Mouse (Mus musculus): ENCODE measurements at regions not wholly inside any gene's neighbourhood (a gene's known extent, or its start where the extent isn't known, plus 50 kb on each side); places are given as distances from the start of the nearest gene placed in this dataset.

GRCm38 (mm10) chr8:8174286-8174685, 486.8 kb downstream of the Efnb2 start:
- no peak for DNase-seq

- DNase-seq, result no peak
Observed at GRCm38 (mm10) chr8:8168674-8169073, 492.4 kb downstream of the Efnb2 start.

GRCm38 (mm10) chr8:8168250-8168649, 492.8 kb downstream of the Efnb2 start:
- no peak for DNase-seq

GRCm38 (mm10) chr8:8147527-8147926, 513.5 kb downstream of the Efnb2 start:
- DNase-seq, result peak; percentile 1

DNA sequence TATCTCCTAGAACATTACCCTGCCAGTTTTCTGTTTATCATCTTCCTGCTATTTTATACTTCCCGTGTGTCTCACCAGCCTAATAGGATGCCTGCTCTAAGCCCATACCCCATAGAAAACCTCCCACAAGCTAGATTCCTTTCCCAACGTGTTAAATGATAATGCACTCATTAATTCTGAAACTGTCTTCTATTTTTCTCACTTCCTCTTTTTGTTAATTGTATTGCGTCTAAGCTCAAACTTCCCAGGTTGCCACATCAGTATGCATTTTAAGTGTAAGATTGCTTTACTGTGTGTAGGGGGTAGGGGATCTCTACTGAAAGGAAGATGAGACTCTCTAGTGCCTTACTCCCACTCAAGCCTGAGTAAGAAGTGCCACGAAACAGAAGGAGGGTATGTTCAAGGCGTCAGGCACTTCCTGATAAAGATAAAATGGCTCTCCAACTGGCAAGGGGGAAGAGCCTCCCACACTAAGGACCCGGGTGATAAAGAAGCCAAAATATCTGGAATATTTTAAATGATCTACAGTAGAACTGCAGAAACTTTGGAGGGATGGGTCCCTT, 518.0 kb downstream of the Efnb2 start:
- no peak for DNase-seq

DNA sequence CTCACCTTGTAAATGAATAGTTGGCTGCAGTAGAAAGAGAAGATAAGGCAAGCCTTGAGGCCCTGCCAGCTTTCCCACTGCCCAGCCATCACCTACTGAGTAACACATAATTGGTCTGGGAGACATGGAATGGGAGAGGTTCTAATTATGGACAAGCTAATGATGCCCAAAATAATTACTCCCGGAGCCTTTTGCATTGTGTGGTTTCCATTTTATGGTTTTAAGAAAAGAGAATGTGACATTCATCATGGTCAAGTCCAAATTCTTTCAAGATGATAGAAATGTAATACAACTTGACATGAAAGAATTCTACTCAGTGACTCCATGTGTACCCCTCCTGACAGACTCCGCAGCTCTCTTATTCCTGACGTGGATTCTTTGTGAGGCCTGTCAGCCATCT, 518.6 kb downstream of the Efnb2 start:
- no peak for DNase-seq

- DNase-seq, result no peak
Observed at GRCm38 (mm10) chr8:8139720-8140119, 521.3 kb downstream of the Efnb2 start.

GRCm38 (mm10) chr8:8133001-8133785, 527.8 kb downstream of the Efnb2 start:
- DNase-seq, result no peak

DNA sequence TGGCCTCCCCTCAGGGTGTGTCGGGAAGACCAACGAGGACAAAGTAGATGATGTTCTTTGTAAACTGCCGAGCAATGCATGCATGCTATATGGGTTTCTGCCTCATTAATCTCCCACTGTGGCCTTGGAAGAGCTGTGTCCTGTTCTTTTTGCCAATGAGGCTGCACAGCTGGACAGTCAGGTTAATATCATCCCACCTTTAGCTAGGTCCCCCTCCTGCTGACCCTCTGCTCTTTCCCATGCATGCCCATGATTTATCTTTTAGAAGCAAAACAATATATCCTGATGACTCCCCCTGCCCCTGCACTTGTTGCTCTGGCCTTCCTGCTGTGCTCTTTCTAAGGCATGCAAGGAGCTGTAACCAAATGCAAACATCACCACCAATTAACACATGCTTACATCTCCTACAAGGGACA, 529.1 kb downstream of the Efnb2 start:
- no peak for DNase-seq

GRCm38 (mm10) chr8:8130806-8131205, 530.2 kb downstream of the Efnb2 start:
- no peak for DNase-seq

GRCm38 (mm10) chr8:8115595-8116429, 545.2 kb downstream of the Efnb2 start:
- peak; percentile 16 for DNase-seq

DNA sequence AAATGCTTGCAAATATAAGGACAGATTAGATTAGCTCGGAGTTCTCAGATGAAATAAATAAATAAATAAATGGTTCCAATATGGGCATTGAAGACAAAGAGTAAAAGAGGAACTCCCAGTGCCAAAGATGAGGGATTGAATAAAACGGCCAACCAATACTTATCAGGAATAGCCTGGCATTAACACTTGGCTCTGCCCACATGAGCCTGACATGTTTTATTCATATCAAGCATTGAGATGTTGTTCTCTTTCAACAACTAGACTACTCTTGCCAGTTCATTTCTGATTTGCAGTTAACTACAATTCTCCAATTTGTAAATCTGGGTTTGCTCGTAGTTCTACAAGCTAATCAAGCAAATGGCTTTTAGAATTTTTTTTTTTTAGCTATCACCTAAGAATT, 546.4 kb downstream of the Efnb2 start:
- DNase-seq, result no peak

GRCm38 (mm10) chr8:8109785-8110350, 551.2 kb downstream of the Efnb2 start:
- DNase-seq, result no peak

DNA sequence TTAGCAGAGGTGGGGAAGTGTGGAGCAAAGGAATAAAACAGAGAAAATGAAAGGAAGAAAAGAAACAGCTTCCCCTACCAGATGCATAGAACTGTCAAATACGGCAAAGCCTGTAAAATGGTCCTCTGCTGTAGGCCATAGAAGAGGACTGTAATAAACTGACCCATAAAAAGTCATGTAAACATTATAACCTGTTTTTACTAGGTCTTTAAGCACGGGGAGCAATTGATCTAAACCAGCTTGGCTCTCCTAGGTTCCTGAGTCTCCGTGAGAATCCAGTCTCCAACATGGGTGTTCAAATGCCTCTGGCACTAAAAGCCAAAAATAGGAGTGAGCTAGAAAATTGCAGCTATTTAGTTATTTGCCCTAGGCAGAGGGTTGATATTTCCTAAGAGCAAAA, 557.5 kb downstream of the Efnb2 start:
- no peak for DNase-seq

DNA sequence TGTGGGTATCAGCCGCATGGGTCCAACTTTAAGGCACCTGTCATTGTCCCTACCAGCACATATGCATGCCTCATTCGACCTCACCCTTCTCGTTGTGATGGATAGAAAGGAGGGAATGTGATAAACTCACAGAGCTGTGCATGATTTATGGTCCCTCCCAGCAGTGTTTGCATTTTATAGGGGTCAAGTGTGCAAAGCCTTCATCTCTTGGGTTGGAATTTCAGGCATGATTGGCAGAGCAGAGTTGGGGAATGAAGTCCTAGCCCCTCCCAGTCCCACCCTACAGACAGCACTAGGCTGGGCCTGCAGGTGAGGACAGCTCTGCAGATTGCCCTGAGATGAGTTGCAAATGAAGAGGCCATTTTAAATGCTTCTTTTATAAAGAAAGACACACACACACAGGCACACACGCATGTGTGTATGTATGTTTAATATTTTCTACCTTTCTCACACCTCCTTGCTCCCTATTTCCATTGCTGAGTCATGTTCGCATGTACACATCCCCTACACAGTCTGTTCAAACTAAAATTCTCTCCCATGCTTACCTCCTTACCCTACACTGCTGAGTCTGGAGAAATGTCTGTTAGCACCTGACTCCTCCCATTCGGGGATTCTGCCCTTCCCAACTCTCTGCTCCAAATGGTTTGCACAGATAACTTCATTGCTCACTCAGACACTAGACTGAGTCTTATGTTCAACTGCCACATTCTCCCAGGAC, 558.9 kb downstream of the Efnb2 start:
- no peak for DNase-seq

DNA sequence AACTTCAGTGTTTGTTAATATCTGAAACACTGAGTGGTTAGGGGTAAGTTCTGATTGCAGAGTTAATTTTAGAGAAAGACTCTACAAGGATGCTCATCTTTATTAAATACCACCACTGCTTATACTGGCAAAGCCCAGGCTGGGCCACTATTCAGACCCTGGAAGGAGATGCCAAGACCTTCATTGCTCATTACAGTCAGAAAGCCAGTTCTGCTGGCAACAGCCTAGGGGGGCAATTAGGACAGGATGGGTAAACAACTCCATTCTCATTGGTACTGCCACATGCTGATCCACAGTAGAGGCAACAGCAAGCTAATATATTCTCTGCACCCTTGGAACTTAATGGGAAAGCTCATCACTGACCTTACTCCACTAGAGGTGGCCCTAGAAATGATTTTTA, 568.5 kb downstream of the Efnb2 start:
- DNase-seq, result no peak

GRCm38 (mm10) chr8:8084652-8085051, 576.4 kb downstream of the Efnb2 start:
- no peak for DNase-seq

GRCm38 (mm10) chr8:8064074-8064473, 597.0 kb downstream of the Efnb2 start:
- DNase-seq, result no peak

GRCm38 (mm10) chr8:8054224-8054916, 606.7 kb downstream of the Efnb2 start:
- DNase-seq, result no peak

DNA sequence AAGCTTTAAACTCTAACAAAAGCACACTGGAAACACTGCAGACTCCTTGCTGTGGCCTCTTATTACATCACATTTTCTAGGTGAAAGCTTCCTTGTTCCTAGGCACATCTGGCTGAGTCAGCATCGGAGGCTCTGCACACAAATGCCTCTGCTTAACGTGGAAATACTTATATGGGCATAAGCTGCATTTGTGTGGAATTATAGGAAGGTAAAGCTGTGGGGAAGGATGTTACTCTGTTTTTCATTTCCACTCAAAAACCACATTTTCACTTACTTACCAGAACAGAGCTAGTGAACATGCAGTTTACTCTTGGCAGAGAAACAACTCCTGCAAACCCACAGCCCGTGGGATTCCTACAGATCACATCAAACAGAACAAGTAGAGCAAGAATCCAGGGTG, 609.9 kb downstream of the Efnb2 start:
- DNase-seq, result peak; percentile 2

DNA sequence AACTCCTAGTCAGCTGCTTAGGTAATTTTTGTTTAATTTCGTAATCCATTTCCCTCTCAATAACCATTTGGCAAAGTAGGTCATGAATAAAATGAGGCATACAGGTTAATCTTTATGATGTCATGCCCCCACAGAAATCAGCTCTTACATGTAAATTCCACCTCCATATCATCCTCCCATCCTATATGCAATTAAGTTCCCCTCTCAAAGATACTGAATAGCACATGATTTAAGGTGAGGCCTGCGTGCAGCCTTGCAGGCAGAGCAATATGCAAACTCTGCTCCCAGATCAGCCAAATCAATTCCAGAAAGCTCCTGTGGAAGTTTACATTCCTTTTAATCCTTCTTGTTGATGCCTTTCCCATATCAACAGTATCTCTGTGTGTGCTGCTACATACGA, 610.3 kb downstream of the Efnb2 start:
- DNase-seq, result no peak

DNA sequence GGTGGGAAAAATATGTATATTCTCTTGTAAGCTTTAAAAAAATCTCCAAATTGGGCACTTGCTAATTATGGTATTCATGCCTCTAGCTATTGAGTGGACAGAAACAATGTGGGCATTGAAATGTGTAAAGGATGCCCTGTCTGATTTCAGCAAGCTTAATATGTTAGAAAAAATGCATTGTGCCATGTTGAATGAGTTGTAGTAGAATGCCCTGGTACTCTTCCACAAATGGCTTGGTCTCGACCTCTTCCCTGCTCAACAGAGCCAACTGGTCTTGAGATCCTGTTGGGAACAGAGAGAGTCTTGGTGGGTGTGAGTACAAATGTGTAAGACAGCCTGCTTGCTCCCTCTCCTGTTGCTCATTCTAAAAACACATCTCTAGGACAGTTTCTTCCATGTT, 616.1 kb downstream of the Efnb2 start:
- no peak for DNase-seq

Data from lung, postnatal 36 days (tissue).